Mouse (Mus musculus) T-helper 17 cell (primary cell): ENCODE data around the gene Ralgps1.
"Not testable (repeated sequence)": the region's sequence is repeated elsewhere in the genome, so short reads cannot be mapped to it uniquely, and the experiment has no call there.

Source experiments
- in situ Hi-C, 2 experiments: fragments of 300-600 bp; cut with MboI, MseI; formaldehyde crosslinking; loops; 1 replicate in 1 of 2; 2 replicates in 1 of 2; pipeline ENCODE4 v1.15.1; 2025; ENCODE audit warnings: high pct_unique_total_duplicates in 2 of 2

The Ralgps1 gene

GRCm38 (mm10) chr2:33146994-33147393 is 224.3 kb downstream of the Ralgps1 start:
- in situ Hi-C loops: no loop called here

GRCm38 (mm10) chr2:33143292-33143691 is 228.0 kb downstream of the Ralgps1 start:
- in situ Hi-C loops: no loop called here

- in situ Hi-C loops: no loop called here
These were observed 232.8 kb downstream of the Ralgps1 start for GRCm38 (mm10) chr2:33138491-33138890.

GRCm38 (mm10) chr2:33137731-33138130 is 233.6 kb downstream of the Ralgps1 start:
- in situ Hi-C loops: no loop called here

- in situ Hi-C loops: no loop called here
These were observed 234.0 kb downstream of the Ralgps1 start for GRCm38 (mm10) chr2:33137244-33137643.

GRCm38 (mm10) chr2:33136366-33136765 is 234.9 kb downstream of the Ralgps1 start:
- in situ Hi-C loops: no loop called here

GRCm38 (mm10) chr2:33134766-33135490 is 236.4 kb downstream of the Ralgps1 start:
- in situ Hi-C loops: no loop called here

- in situ Hi-C loops: no loop called here
These were observed 239.0 kb downstream of the Ralgps1 start for GRCm38 (mm10) chr2:33132306-33132705.

- in situ Hi-C loops: no loop called here
These were observed 239.7 kb downstream of the Ralgps1 start, which contains the start of gene Garnl3 for GRCm38 (mm10) chr2:33131500-33132092. TSS of gene Garnl3 (minus strand) at chr2:33131654.

GRCm38 (mm10) chr2:33130526-33131483 is 240.5 kb downstream of the Ralgps1 start:
- in situ Hi-C loops: no loop called here

- in situ Hi-C loops: no loop called here
These were observed 241.2 kb downstream of the Ralgps1 start for GRCm38 (mm10) chr2:33130141-33130525.

- in situ Hi-C loops: no loop called here
These were observed 241.6 kb downstream of the Ralgps1 start for GRCm38 (mm10) chr2:33129696-33130095.

- in situ Hi-C loops: no loop called here
These were observed 242.3 kb downstream of the Ralgps1 start for GRCm38 (mm10) chr2:33129005-33129404.

- in situ Hi-C loops: no loop called here
These were observed 244.0 kb downstream of the Ralgps1 start for GRCm38 (mm10) chr2:33127271-33127670.

- in situ Hi-C loops: no loop called here
These were observed 248.4 kb downstream of the Ralgps1 start for GRCm38 (mm10) chr2:33122856-33123255.

- in situ Hi-C loops: loop anchor here in 1 of 2 experiments (10.0 kb wide), 1 partner anchor 286 kb away; no protein-coding TSS in a partner anchor
These were observed 270.8 kb downstream of the Ralgps1 start for GRCm38 (mm10) chr2:33100536-33100935.

GRCm38 (mm10) chr2:33097326-33097725 is 274.0 kb downstream of the Ralgps1 start:
- in situ Hi-C loops: not testable (repeated sequence)

- in situ Hi-C loops: no loop called here
These were observed 276.0 kb downstream of the Ralgps1 start for GRCm38 (mm10) chr2:33095221-33095671.

- in situ Hi-C loops: no loop called here
These were observed 280.4 kb downstream of the Ralgps1 start for GRCm38 (mm10) chr2:33090620-33091520.

GRCm38 (mm10) chr2:33090033-33090400 is 281.3 kb downstream of the Ralgps1 start:
- in situ Hi-C loops: not testable (repeated sequence)
